Mouse (Mus musculus): ENCODE results near the gene Aplp2. TPM values are rescaled to one million over a fixed set of nuclear protein-coding genes. Genes with fewer than 3 reads are reported as not detected.

Gene Aplp2
- polyA plus RNA-seq, 1 experiment from 2014 or later = 204 TPM

DNA sequence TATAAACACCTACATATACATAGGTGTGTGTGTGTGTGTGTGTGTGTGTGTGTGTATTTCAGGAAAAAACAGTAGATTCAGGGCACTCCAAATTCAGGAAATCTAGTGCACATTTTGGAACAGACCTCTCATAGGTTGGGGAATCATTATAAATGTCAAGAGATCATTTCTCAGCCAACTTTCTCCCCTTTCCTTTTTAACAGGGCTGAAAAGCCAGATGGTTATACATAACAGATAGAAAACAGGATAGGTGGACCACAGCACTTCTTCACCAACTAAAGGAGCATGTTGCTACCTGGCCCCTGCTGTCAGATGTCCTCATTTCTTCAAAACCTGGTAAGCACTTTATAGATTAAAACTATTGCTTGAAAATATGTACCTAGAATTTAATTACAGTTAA, 14.9 kb downstream of the Aplp2 start:
- ATAC-seq = no peak
- H3K27ac ChIP-seq (ENCODE audit: low read length) = no peak overlapping the region
- H3K27me3 ChIP-seq (replicated peaks; ENCODE audit: control insufficient read depth, insufficient read depth, low read length) = no peaks in the 10 kb centered on the region
- H3K4me1 ChIP-seq (ENCODE audit: control insufficient read depth, insufficient read depth, low read length) = no peaks in the 10 kb centered on the region
- no peak overlapping the region for H3K4me3 ChIP-seq (ENCODE audit: low read length)
- no peak overlapping the region for H3K9ac ChIP-seq (ENCODE audit: low read depth, low read length)
- H3K9me3 ChIP-seq (ENCODE audit: control insufficient read depth, low read length) = 0 out of 2 replicates have a peak, but pooled peaks cover 3% of the 10 kb centered on the region
- peaks cover 6% of the 10 kb centered on the region; the same call in 1 of the 2 replicates for H3K36me3 ChIP-seq (ENCODE audit: control insufficient read depth, insufficient read depth, low read length)
- H3K4me2 ChIP-seq (ENCODE audit: low read depth, low read length) = no peak overlapping the region

DNA sequence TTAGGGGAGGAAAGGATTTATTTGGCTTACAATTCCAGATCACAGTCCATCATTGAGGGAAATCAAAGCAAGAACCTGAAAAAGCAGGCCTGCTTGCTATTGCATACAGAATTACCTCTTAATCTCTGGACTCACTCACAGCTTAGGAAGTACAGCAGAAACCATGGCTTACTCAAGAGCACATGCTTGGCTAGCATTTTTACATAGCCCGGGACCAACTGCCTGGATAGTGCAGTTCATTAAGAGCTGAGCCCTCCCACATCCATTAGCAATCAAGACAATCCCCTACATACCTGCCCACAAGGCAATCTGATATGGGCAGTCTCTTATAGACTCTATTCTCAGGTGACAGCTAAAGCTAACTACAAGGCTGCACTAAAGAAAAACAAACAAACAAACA, 16.0 kb downstream of the Aplp2 start:
- no peak overlapping the region for H3K27ac ChIP-seq (ENCODE audit: low read length)
- no peak for ATAC-seq
- no peak overlapping the region for H3K4me2 ChIP-seq (ENCODE audit: low read depth, low read length)
- 0 out of 2 replicates have a peak, but pooled peaks cover 3% of the 10 kb centered on the region for H3K9me3 ChIP-seq (ENCODE audit: control insufficient read depth, low read length)
- no peak overlapping the region for H3K9ac ChIP-seq (ENCODE audit: low read depth, low read length)
- H3K36me3 ChIP-seq (ENCODE audit: control insufficient read depth, insufficient read depth, low read length) = peaks cover 6% of the 10 kb centered on the region; the same call in 1 of the 2 replicates
- no peaks in the 10 kb centered on the region for H3K27me3 ChIP-seq (replicated peaks; ENCODE audit: control insufficient read depth, insufficient read depth, low read length)
- H3K4me1 ChIP-seq (ENCODE audit: control insufficient read depth, insufficient read depth, low read length) = no peaks in the 10 kb centered on the region; the same call in 1 of the 2 replicates
- H3K4me3 ChIP-seq (ENCODE audit: low read length) = no peak overlapping the region
- 95% methylated on average over 1 of the region's 1 CpGs for WGBS

- 86% methylated on average over 7 of the region's 7 CpGs for WGBS
- ATAC-seq = no peak
- Histone ChIP-seq H3K27ac (ENCODE audit: low read length) (no peak overlapping the region), H3K4me1 (ENCODE audit: control insufficient read depth, insufficient read depth, low read length) (no peaks in the 10 kb centered on the region; the same call in 1 of the 2 replicates), H3K4me2 (ENCODE audit: low read depth, low read length) (no peak overlapping the region), H3K27me3 (replicated peaks; ENCODE audit: control insufficient read depth, insufficient read depth, low read length) (no peaks in the 10 kb centered on the region), H3K9me3 (ENCODE audit: control insufficient read depth, low read length) (0 out of 2 replicates have a peak, but pooled peaks cover 3% of the 10 kb centered on the region), H3K4me3 (ENCODE audit: low read length) (no peak overlapping the region), H3K36me3 (ENCODE audit: control insufficient read depth, insufficient read depth, low read length) (peaks cover 6% of the 10 kb centered on the region; the same call in 1 of the 2 replicates), H3K9ac (ENCODE audit: low read depth, low read length) (no peak overlapping the region)
Measured at GRCm38 (mm10) chr9:31192378-31192777, 19.2 kb downstream of the Aplp2 start.

DNA sequence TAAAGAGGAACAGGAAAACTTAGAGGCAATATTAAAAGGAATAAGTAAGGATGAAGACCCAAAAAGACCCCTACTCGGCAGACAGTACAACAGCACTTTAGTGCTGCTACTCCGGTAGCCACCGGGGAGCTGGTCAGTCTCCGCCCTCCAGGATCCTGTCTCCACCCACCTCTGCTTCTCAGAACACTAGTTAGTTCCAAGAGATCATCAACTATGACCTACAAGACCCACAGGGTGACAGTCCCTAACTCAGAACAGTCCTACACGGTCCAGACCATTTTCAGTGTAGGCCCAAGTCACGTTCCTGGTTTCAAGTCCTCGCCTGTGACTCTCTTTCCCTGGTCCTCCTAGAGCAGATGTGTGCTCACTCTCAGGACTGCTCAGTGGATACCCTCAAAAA, 20.1 kb downstream of the Aplp2 start:
- H3K4me1 ChIP-seq (ENCODE audit: control insufficient read depth, insufficient read depth, low read length) = no peaks in the 10 kb centered on the region; the same call in 1 of the 2 replicates
- no peak overlapping the region for H3K9ac ChIP-seq (ENCODE audit: low read depth, low read length)
- H3K4me3 ChIP-seq (ENCODE audit: low read length) = no peak overlapping the region
- H3K4me2 ChIP-seq (ENCODE audit: low read depth, low read length) = no peak overlapping the region
- H3K36me3 ChIP-seq (ENCODE audit: control insufficient read depth, insufficient read depth, low read length) = peaks cover 6% of the 10 kb centered on the region; the same call in 1 of the 2 replicates
- H3K9me3 ChIP-seq (ENCODE audit: control insufficient read depth, low read length) = 0 out of 2 replicates have a peak, but pooled peaks cover 3% of the 10 kb centered on the region
- no peak for ATAC-seq
- H3K27me3 ChIP-seq (replicated peaks; ENCODE audit: control insufficient read depth, insufficient read depth, low read length) = no peaks in the 10 kb centered on the region
- 60% methylated on average over 7 of the region's 7 CpGs for WGBS
- H3K27ac ChIP-seq (ENCODE audit: low read length) = no peak overlapping the region

DNA sequence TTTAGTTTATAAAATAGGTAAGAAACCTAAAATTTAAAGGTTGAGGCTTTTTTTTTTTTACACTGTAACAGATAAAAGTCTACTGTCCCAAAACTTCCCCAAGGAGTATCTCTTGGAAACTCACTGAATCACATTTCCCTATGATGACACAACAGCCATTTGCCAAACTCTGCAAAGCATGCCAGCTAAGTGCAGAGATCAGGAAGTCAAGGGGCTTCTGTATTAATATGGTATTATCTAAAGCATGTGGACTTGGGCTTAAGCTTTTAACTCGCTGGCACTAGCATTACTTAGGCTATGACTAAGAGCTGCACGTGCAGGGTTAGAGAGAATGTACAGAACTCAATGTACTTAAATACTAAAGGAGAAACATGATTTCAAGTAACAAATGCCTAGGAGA, 22.4 kb downstream of the Aplp2 start:
- no peak for ATAC-seq
- WGBS = 65% methylated on average over 2 of the region's 2 CpGs
- peaks cover 6% of the 10 kb centered on the region; the same call in 1 of the 2 replicates for H3K36me3 ChIP-seq (ENCODE audit: control insufficient read depth, insufficient read depth, low read length)
- no peaks in the 10 kb centered on the region; the same call in 1 of the 2 replicates for H3K4me1 ChIP-seq (ENCODE audit: control insufficient read depth, insufficient read depth, low read length)
- H3K9me3 ChIP-seq (ENCODE audit: control insufficient read depth, low read length) = 0 out of 2 replicates have a peak, but pooled peaks cover 3% of the 10 kb centered on the region
- H3K4me3 ChIP-seq (ENCODE audit: low read length) = no peak overlapping the region
- no peak overlapping the region for H3K4me2 ChIP-seq (ENCODE audit: low read depth, low read length)
- no peaks in the 10 kb centered on the region for H3K27me3 ChIP-seq (replicated peaks; ENCODE audit: control insufficient read depth, insufficient read depth, low read length)
- no peak overlapping the region for H3K9ac ChIP-seq (ENCODE audit: low read depth, low read length)
- H3K27ac ChIP-seq (ENCODE audit: low read length) = no peak overlapping the region

- no peaks in the 10 kb centered on the region for H3K9me3 ChIP-seq (ENCODE audit: control insufficient read depth, low read length)
- peaks cover 5% of the 10 kb centered on the region for H3K4me1 ChIP-seq (ENCODE audit: control insufficient read depth, insufficient read depth, low read length)
- WGBS = 93% methylated on average over 5 of the region's 5 CpGs
- no peak overlapping the region for H3K9ac ChIP-seq (ENCODE audit: low read depth, low read length)
- no peak overlapping the region for H3K27ac ChIP-seq (ENCODE audit: low read length)
- H3K27me3 ChIP-seq (replicated peaks; ENCODE audit: control insufficient read depth, insufficient read depth, low read length) = no peaks in the 10 kb centered on the region
- no peaks in the 10 kb centered on the region for H3K36me3 ChIP-seq (ENCODE audit: control insufficient read depth, insufficient read depth, low read length)
- no peak overlapping the region for H3K4me2 ChIP-seq (ENCODE audit: low read depth, low read length)
- H3K4me3 ChIP-seq (ENCODE audit: low read length) = no peak overlapping the region
- ATAC-seq = no peak
Measured at GRCm38 (mm10) chr9:31184439-31184838, 27.2 kb downstream of the Aplp2 start.

GRCm38 (mm10) chr9:31183061-31183460, 28.6 kb downstream of the Aplp2 start:
- Histone ChIP-seq H3K4me1 (ENCODE audit: control insufficient read depth, insufficient read depth, low read length) (peaks cover 5% of the 10 kb centered on the region), H3K27me3 (replicated peaks; ENCODE audit: control insufficient read depth, insufficient read depth, low read length) (no peaks in the 10 kb centered on the region), H3K27ac (ENCODE audit: low read length) (no peak overlapping the region), H3K4me3 (ENCODE audit: low read length) (no peak overlapping the region), H3K4me2 (ENCODE audit: low read depth, low read length) (no peak overlapping the region), H3K9ac (ENCODE audit: low read depth, low read length) (no peak overlapping the region), H3K9me3 (ENCODE audit: control insufficient read depth, low read length) (no peaks in the 10 kb centered on the region), H3K36me3 (ENCODE audit: control insufficient read depth, insufficient read depth, low read length) (no peaks in the 10 kb centered on the region)
- ATAC-seq = no peak
- 62% methylated on average over 4 of the region's 4 CpGs for WGBS

DNA sequence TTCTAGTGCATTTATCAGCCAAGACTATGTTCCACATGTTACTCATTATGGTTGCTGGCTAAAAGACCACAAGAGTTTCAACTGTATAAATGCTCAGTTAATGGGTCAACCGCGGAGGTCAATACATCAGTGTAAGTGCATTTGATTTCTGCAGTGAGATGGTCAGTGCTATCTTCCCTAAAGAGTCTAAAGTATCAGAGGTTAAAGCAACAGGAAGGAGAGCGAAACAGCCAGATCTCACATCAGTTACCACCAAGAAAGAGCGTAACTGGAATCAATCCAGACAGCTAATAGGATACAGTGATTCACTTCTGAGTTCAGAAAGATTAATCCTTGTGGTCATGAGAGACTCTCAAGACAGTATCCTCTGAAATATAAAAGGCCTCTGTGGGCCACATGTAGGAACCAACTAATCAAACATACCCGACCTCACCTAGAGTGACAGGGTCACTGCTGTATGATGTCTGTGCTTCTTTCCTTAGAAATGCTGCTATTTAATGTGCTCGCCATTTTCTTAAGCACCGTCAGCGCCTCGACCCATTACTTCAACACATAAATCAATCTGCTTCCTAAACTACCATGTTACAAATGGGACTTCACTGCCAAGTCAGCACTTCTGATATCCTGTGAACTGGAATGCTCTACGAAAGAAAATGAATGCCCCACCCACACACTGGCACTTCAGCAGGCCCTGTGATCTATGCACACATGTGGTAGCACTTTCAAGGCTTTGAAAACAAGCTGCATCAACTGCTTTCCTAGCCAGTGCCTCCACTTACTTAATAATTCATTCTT, 30.1 kb downstream of the Aplp2 start:
- no peaks in the 10 kb centered on the region for H3K36me3 ChIP-seq (ENCODE audit: control insufficient read depth, insufficient read depth, low read length)
- H3K27me3 ChIP-seq (replicated peaks; ENCODE audit: control insufficient read depth, insufficient read depth, low read length) = no peaks in the 10 kb centered on the region
- ATAC-seq = no peak
- peaks cover 10% of the 10 kb centered on the region for H3K4me1 ChIP-seq (ENCODE audit: control insufficient read depth, insufficient read depth, low read length)
- no peaks in the 10 kb centered on the region for H3K9me3 ChIP-seq (ENCODE audit: control insufficient read depth, low read length)
- no peak overlapping the region for H3K27ac ChIP-seq (ENCODE audit: low read length)
- 71% methylated on average over 10 of the region's 10 CpGs for WGBS
- H3K4me2 ChIP-seq (ENCODE audit: low read depth, low read length) = no peak overlapping the region
- no peak overlapping the region for H3K9ac ChIP-seq (ENCODE audit: low read depth, low read length)
- H3K4me3 ChIP-seq (ENCODE audit: low read length) = no peak overlapping the region

GRCm38 (mm10) chr9:31177692-31178091, 33.9 kb downstream of the Aplp2 start:
- peaks cover 12% of the 10 kb centered on the region for H3K4me1 ChIP-seq (ENCODE audit: control insufficient read depth, insufficient read depth, low read length)
- no peak overlapping the region for H3K4me2 ChIP-seq (ENCODE audit: low read depth, low read length)
- 88% methylated on average over 6 of the region's 6 CpGs for WGBS
- no peaks in the 10 kb centered on the region for H3K9me3 ChIP-seq (ENCODE audit: control insufficient read depth, low read length)
- no peak overlapping the region for H3K9ac ChIP-seq (ENCODE audit: low read depth, low read length)
- no peak overlapping the region for H3K4me3 ChIP-seq (ENCODE audit: low read length)
- H3K27ac ChIP-seq (ENCODE audit: low read length) = no peak overlapping the region
- no peak for ATAC-seq
- H3K27me3 ChIP-seq (replicated peaks; ENCODE audit: control insufficient read depth, insufficient read depth, low read length) = no peaks in the 10 kb centered on the region
- H3K36me3 ChIP-seq (ENCODE audit: control insufficient read depth, insufficient read depth, low read length) = no peaks in the 10 kb centered on the region

Data from intestine, embryonic 16.5 days (tissue).